In the genomic region with DNA sequence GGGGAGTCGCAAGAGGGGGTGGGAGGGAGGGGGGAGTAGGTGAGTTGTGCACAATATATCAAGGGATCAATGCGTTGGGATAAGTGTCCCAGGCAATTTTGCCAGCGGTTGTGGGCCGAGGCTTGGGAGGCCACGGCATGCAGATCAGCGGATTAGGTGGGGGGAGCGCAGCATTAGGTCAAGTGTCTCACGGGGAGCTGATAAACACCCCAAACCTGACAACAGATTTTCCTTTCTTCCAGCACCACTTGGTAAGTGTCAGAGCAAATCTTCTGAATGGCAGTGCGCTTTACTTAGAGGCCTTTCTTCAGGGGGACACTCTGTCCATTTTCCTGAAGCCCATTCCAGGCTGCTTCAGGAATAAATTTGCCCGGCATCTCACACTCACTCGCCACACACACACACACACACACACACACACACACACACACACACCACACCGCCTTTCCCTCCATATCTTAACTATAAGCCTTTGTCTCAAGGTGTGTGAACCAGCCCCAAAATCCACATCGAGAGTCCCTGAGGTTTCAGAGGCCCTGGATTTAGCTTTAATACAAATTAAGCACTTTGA, we compare ENCODE assay signal across 25 mouse cellular contexts. TPM values are rescaled to one million over a fixed set of nuclear protein-coding genes. Genes with fewer than 3 reads are reported as not detected.
DNase-seq lines count a peak whose midpoint lies in the region; ATAC-seq and TF ChIP-seq lines count a peak whose summit lies in the region.
"Had no signal": no experiment of that assay in that cellular context is flagged by ENCODE, and none has a peak within 500 bp of the region (broad histone marks: within the 10 kb centered on the region; RNA-seq: fewer than 3 reads in every experiment).

No protein-coding gene starts in this region.

- no peak overlapping the region for H3K4me3 ChIP-seq in embryonic facial prominence, embryonic 11.5 days (ENCODE audit: low read depth, low read length)
- no peak overlapping the region for H3K4me3 ChIP-seq in embryonic facial prominence, embryonic 10.5 days
- H3K4me3 ChIP-seq in midbrain, embryonic 13.5 days (replicated peaks), result no peak overlapping the region
- no peak overlapping the region for H3K4me3 ChIP-seq in midbrain, postnatal 0 days (ENCODE audit: low read depth, low read length)
- no peak overlapping the region for H3K4me3 ChIP-seq in forebrain, embryonic 14.5 days (ENCODE audit: low read depth, low read length)
- H3K4me3 ChIP-seq: hindbrain, embryonic 10.5 days; intestine, embryonic 15.5 days; limb, embryonic 15.5 days; lung, embryonic 15.5 days; megakaryocyte, embryonic 14.5 days; neural tube, embryonic 12.5 days had no signal

- ATAC-seq in embryonic facial prominence, embryonic 11.5 days (replicated peaks; ENCODE audit: insufficient number of reproducible peaks, low FRiP score, low TSS enrichment, low read depth), result no peak
- peak; percentile 60; the same call in 1 of the 2 replicates for ATAC-seq in midbrain, embryonic 13.5 days
- ATAC-seq in midbrain, postnatal 0 days (ENCODE audit: low FRiP score), result no peak
- peak; percentile 81 for ATAC-seq in forebrain, embryonic 14.5 days
- ATAC-seq: CD4-positive, CD25-positive, alpha-beta regulatory T cell, adult 4 months; hindbrain, embryonic 16.5 days; intestine, embryonic 15.5 days had no signal

- no peak overlapping the region for H3K4me2 ChIP-seq in embryonic facial prominence, embryonic 11.5 days (ENCODE audit: low read depth, low read length)
- H3K4me2 ChIP-seq in midbrain, embryonic 13.5 days (replicated peaks), result no peak overlapping the region
- no peak overlapping the region for H3K4me2 ChIP-seq in midbrain, postnatal 0 days (ENCODE audit: low read depth, low read length, poor library complexity, severe bottlenecking)
- H3K4me2 ChIP-seq in forebrain, embryonic 14.5 days (ENCODE audit: low read length), result peak overlapping the region; percentile 6; the same call in 1 of the 2 replicates
- H3K4me2 ChIP-seq: heart, embryonic 11.5 days; intestine, embryonic 15.5 days; limb, embryonic 15.5 days; lung, embryonic 15.5 days; neural tube, embryonic 12.5 days had no signal

- H3K9ac ChIP-seq in embryonic facial prominence, embryonic 11.5 days (replicated peaks; ENCODE audit: low read length), result no peak overlapping the region
- no peak overlapping the region for H3K9ac ChIP-seq in midbrain, embryonic 13.5 days (replicated peaks)
- H3K9ac ChIP-seq in midbrain, postnatal 0 days (replicated peaks; ENCODE audit: low read length, poor library complexity, severe bottlenecking), result no peak overlapping the region
- H3K9ac ChIP-seq in forebrain, embryonic 14.5 days (ENCODE audit: low read length), result no peak overlapping the region
- H3K9ac ChIP-seq: intestine, embryonic 15.5 days; limb, embryonic 15.5 days; liver, embryonic 14.5 days; lung, embryonic 15.5 days; neural tube, embryonic 12.5 days had no signal

- 29% methylated on average over 13 of the region's 13 CpGs for WGBS in embryonic facial prominence, embryonic 11.5 days
- 28% methylated on average over 13 of the region's 13 CpGs for WGBS in embryonic facial prominence, embryonic 10.5 days
- WGBS in midbrain, embryonic 13.5 days, result 16% methylated on average over 13 of the region's 13 CpGs
- 21% methylated on average over 13 of the region's 13 CpGs for WGBS in midbrain, postnatal 0 days
- WGBS in forebrain, embryonic 14.5 days, result 4% methylated on average over 13 of the region's 13 CpGs

- H3K9me3 ChIP-seq in embryonic facial prominence, embryonic 11.5 days (replicated peaks; ENCODE audit: control insufficient read depth, low read length), result no peaks in the 10 kb centered on the region
- H3K9me3 ChIP-seq in embryonic facial prominence, embryonic 10.5 days, result 0 out of 2 replicates have a peak, but pooled peaks cover 10% of the 10 kb centered on the region
- no peaks in the 10 kb centered on the region for H3K9me3 ChIP-seq in midbrain, embryonic 13.5 days
- H3K9me3 ChIP-seq in midbrain, postnatal 0 days (ENCODE audit: low read length), result no peaks in the 10 kb centered on the region
- H3K9me3 ChIP-seq in forebrain, embryonic 14.5 days (replicated peaks; ENCODE audit: control insufficient read depth, low read length), result no peaks in the 10 kb centered on the region; the same call in 1 of the 2 replicates
- H3K9me3 ChIP-seq: hindbrain, embryonic 10.5 days; intestine, embryonic 15.5 days; limb, embryonic 15.5 days; lung, embryonic 15.5 days; neural tube, embryonic 12.5 days had no signal

- peak; percentile 46 for DNase-seq in embryonic facial prominence, embryonic 11.5 days (ENCODE audit: low spot score)
- no peak for DNase-seq in embryonic facial prominence, embryonic 10.5 days (ENCODE audit: low spot score)
- no peak for DNase-seq in midbrain, postnatal 0 days (ENCODE audit: low spot score)
- peak; percentile 81 for DNase-seq in forebrain, embryonic 14.5 days (ENCODE audit: low spot score)
- DNase-seq in gastrocnemius, postnatal 36 days, result no peak
- DNase-seq in adrenal gland, adult 18-20 months (ENCODE audit: low spot score in 2 of 2), result no peak
- DNase-seq: adrenal gland, postnatal 25 days; cerebellum, adult 9-10 months; kidney, adult 9 months; kidney, postnatal 36 days; layer of hippocampus, postnatal 36 days; lung, postnatal 36 days; right cerebral cortex, adult 18-20 months; thymus, adult 18-20 months had no signal

- H3K27me3 ChIP-seq in embryonic facial prominence, embryonic 11.5 days (ENCODE audit: control insufficient read depth, insufficient read depth, low read length), result no peaks in the 10 kb centered on the region
- peaks cover 37% of the 10 kb centered on the region for H3K27me3 ChIP-seq in embryonic facial prominence, embryonic 10.5 days (replicated peaks; ENCODE audit: low read depth, poor library complexity, severe bottlenecking)
- H3K27me3 ChIP-seq in midbrain, embryonic 13.5 days, result peaks cover 58% of the 10 kb centered on the region
- peaks cover 16% of the 10 kb centered on the region; the same call in 1 of the 2 replicates for H3K27me3 ChIP-seq in midbrain, postnatal 0 days (ENCODE audit: insufficient read depth, low read length)
- 0 out of 2 replicates have a peak, but pooled peaks cover 2% of the 10 kb centered on the region for H3K27me3 ChIP-seq in forebrain, embryonic 14.5 days (replicated peaks; ENCODE audit: control insufficient read depth, insufficient read depth, low read length)
- H3K27me3 ChIP-seq: limb, embryonic 15.5 days had no signal

- no peak for TF ChIP-seq CTCF in midbrain, postnatal 0 days (IDR thresholded peaks at IDR 0.05)

- intact Hi-C loops in gastrocnemius, postnatal 36 days (cut with DNase I), result no loop called here

- H3K4me1 ChIP-seq in embryonic facial prominence, embryonic 11.5 days (ENCODE audit: control insufficient read depth, insufficient read depth, low read length), result no peaks in the 10 kb centered on the region
- peaks cover 7% of the 10 kb centered on the region; the same call in 1 of the 2 replicates for H3K4me1 ChIP-seq in embryonic facial prominence, embryonic 10.5 days
- peaks cover 18% of the 10 kb centered on the region for H3K4me1 ChIP-seq in midbrain, embryonic 13.5 days (replicated peaks)
- H3K4me1 ChIP-seq in midbrain, postnatal 0 days (ENCODE audit: insufficient read depth, low read length), result no peaks in the 10 kb centered on the region
- peaks cover 21% of the 10 kb centered on the region for H3K4me1 ChIP-seq in forebrain, embryonic 14.5 days (ENCODE audit: control insufficient read depth, insufficient read depth, low read length)
- H3K4me1 ChIP-seq: intestine, embryonic 15.5 days; limb, embryonic 15.5 days; lung, embryonic 15.5 days; megakaryocyte, embryonic 14.5 days; neural tube, embryonic 12.5 days had no signal

- no peaks in the 10 kb centered on the region for H3K36me3 ChIP-seq in embryonic facial prominence, embryonic 11.5 days (replicated peaks; ENCODE audit: control insufficient read depth, insufficient read depth, low read depth, low read length)
- no peaks in the 10 kb centered on the region for H3K36me3 ChIP-seq in embryonic facial prominence, embryonic 10.5 days (replicated peaks)
- no peaks in the 10 kb centered on the region for H3K36me3 ChIP-seq in midbrain, embryonic 13.5 days
- H3K36me3 ChIP-seq in midbrain, postnatal 0 days (ENCODE audit: insufficient read depth, low read length), result no peaks in the 10 kb centered on the region
- no peaks in the 10 kb centered on the region for H3K36me3 ChIP-seq in forebrain, embryonic 14.5 days (ENCODE audit: control insufficient read depth, insufficient read depth, low read length)
- H3K36me3 ChIP-seq: hindbrain, embryonic 10.5 days; intestine, embryonic 15.5 days; limb, embryonic 15.5 days; lung, embryonic 15.5 days; neural tube, embryonic 12.5 days had no signal

- no peak overlapping the region for H3K27ac ChIP-seq in embryonic facial prominence, embryonic 11.5 days (replicated peaks; ENCODE audit: low read depth, low read length)
- H3K27ac ChIP-seq in embryonic facial prominence, embryonic 10.5 days (replicated peaks), result no peak overlapping the region
- H3K27ac ChIP-seq in midbrain, embryonic 13.5 days, result no peak overlapping the region
- no peak overlapping the region for H3K27ac ChIP-seq in midbrain, postnatal 0 days (ENCODE audit: low read depth, low read length)
- H3K27ac ChIP-seq in forebrain, embryonic 14.5 days (ENCODE audit: low read depth, low read length), result peak overlapping the region; percentile 39; the same call in 1 of the 2 replicates
- H3K27ac ChIP-seq: hindbrain, embryonic 10.5 days; intestine, embryonic 15.5 days; limb, embryonic 15.5 days; liver, embryonic 14.5 days; lung, embryonic 15.5 days; neural tube, embryonic 12.5 days had no signal

RNA-seq across cellular contexts. Expression of a gene that starts 10.6 kb away (rescaled TPM):
- not detected in 2 replicates for polyA plus RNA-seq in embryonic facial prominence, embryonic 11.5 days (2014; fragmentation: Nextera tagmentation; extraction: Ambion mirVana)
- 0.15 TPM in 1 of 2 replicates, not detected in the other for polyA plus RNA-seq in embryonic facial prominence, embryonic 10.5 days (2016; fragmentation: Nextera tagmentation; extraction: Ambion mirVana)
- 0.42 and 1.6 TPM in 2 replicates for polyA plus RNA-seq in midbrain, embryonic 13.5 days (2015; fragmentation: Nextera tagmentation; extraction: Ambion mirVana)
- total RNA-seq in midbrain, postnatal 0 days (2014; rRNA removed), result 0.77 and 1.7 TPM in 2 replicates
- 0.81 and 1.3 TPM in 2 replicates for polyA plus RNA-seq in midbrain, postnatal 0 days (2015; fragmentation: Nextera tagmentation; extraction: Ambion mirVana)
- polyA plus RNA-seq in forebrain, embryonic 14.5 days (2014; fragmentation: Nextera tagmentation; extraction: Ambion mirVana), result 0.48 and 1.0 TPM in 2 replicates
- under 1 TPM; 0.32 to 0.74 TPM for total RNA-seq in gastrocnemius, postnatal 36 days (2021)
- under 1 TPM; 0.20 to 0.35 TPM for total RNA-seq in adrenal gland, adult 18-20 months (2021)
- total RNA-seq: adrenal gland, postnatal 25 days had no signal
- polyA plus RNA-seq: liver, embryonic 14.5 days had no signal

Comparison
In these comparisons a context has a peak if more than half of its experiments do, and no peak if none do; other contexts are left out.
1. ATAC-seq: peak in midbrain, embryonic 13.5 days (single experiment) and forebrain, embryonic 14.5 days (single experiment); none in embryonic facial prominence, embryonic 11.5 days (single experiment) and midbrain, postnatal 0 days (single experiment).
2. DNase-seq: peak in embryonic facial prominence, embryonic 11.5 days (single experiment) and forebrain, embryonic 14.5 days (single experiment); none in embryonic facial prominence, embryonic 10.5 days (single experiment), midbrain, postnatal 0 days (single experiment), gastrocnemius, postnatal 36 days (0 of 2) and adrenal gland, adult 18-20 months (0 of 2).